Mouse (Mus musculus) heart, postnatal 0 days (tissue): ENCODE results near the gene Col19a1. TPM values are rescaled to one million over a fixed set of nuclear protein-coding genes. Genes with fewer than 3 reads are reported as not detected.

Experiments
- ATAC-seq: fragments of 200-750 bp; cut with Nextera tagmentation; 2 replicates; pipeline ENCODE4 v1.8.0; 2017; ENCODE audit warnings: low read depth, moderate number of reproducible peaks, moderate library complexity; ENCODE audit not compliant: insufficient read depth
- DNase-seq: peaks from one replicate; pipeline ENCODE4 v3.0.0-alpha.2; 2016; ENCODE audit warnings: low spot score
- H3K27ac ChIP-seq: fragments of 300-500 bp; sonication (generic); 2 replicates; pipeline ENCODE4 v1.5.1; 2014; ENCODE audit warnings: low read depth, mild to moderate bottlenecking
- H3K27me3 ChIP-seq: fragments of 300-500 bp; sonication (generic); 2 replicates; pipeline ENCODE4 v1.6.1; 2014; ENCODE audit warnings: low read length, mixed read lengths; ENCODE audit not compliant: control insufficient read depth, insufficient read depth
- H3K36me3 ChIP-seq: fragments of 300-500 bp; sonication (generic); replicated peaks from 2 replicates; pipeline ENCODE4 v1.6.1; 2014; ENCODE audit warnings: low read length, mixed read lengths; ENCODE audit not compliant: control insufficient read depth, insufficient read depth
- H3K4me1 ChIP-seq: fragments of 300-500 bp; sonication (generic); 2 replicates; pipeline ENCODE4 v1.6.1; 2014; ENCODE audit warnings: antibody characterized with exemption; ENCODE audit not compliant: control insufficient read depth, insufficient read depth
- H3K4me2 ChIP-seq: fragments of 300-500 bp; sonication (generic); 2 replicates; pipeline ENCODE4 v1.6.1; 2014; ENCODE audit warnings: low read depth, mild to moderate bottlenecking, low read length, moderate library complexity
- H3K4me3 ChIP-seq: fragments of 300-500 bp; sonication (generic); 2 replicates; pipeline ENCODE4 v1.5.1; 2014; ENCODE audit warnings: low read depth, low read length
- H3K9ac ChIP-seq: fragments of 300-500 bp; sonication (generic); replicated peaks from 2 replicates; pipeline ENCODE4 v1.6.1; 2014; ENCODE audit warnings: low read depth, low read length, mixed read lengths
- H3K9me3 ChIP-seq: fragments of 300-500 bp; sonication (generic); replicated peaks from 2 replicates; pipeline ENCODE4 v1.6.1; 2016; ENCODE audit warnings: low read length; ENCODE audit not compliant: control insufficient read depth
- CTCF ChIP-seq: IDR thresholded peaks from 2 replicates; pipeline ENCODE4 v1.5.1; 2016; ENCODE audit warnings: antibody characterized with exemption, control low read depth, low read depth
- EP300 ChIP-seq: IDR thresholded peaks from 2 replicates; pipeline ENCODE4 v1.6.1; 2016; ENCODE audit warnings: antibody characterized with exemption, low read depth
- WGBS: fragments of 180-500 bp; shearing (Covaris S2); extraction: QIAGEN DNeasy Blood & Tissue Kit; methylation state at CpG from one replicate; pipeline ENCODE4 v1.1.7; 2014; 5-methylcytosine and 5-hydroxymethylcytosine counted together
- polyA plus RNA-seq: library from polyadenylated mRNA; unstranded; fragments of >200 nt; fragmentation: Nextera tagmentation; extraction: Ambion mirVana; gene quantifications from 2 replicates; pipeline ENCODE4 v1.2.1, GENCODE M21; 2015
- total RNA-seq: library from RNA; depleted of rRNA; stranded (reverse); fragments of >200 nt; gene quantifications from 2 replicates; pipeline ENCODE4 v1.2.3, GENCODE M21; 2014; ENCODE audit warnings: low replicate concordance

The Col19a1 gene
- total and polyA plus RNA-seq, 2 experiments from 2014 or later: 0.04 to 0.69 TPM

- WGBS: 72% methylated on average over 2 of the region's 2 CpGs
- H3K27me3 ChIP-seq: no peaks in the 10 kb centered on the region
- no peak overlapping the region for H3K27ac ChIP-seq
- no peaks in the 10 kb centered on the region for H3K36me3 ChIP-seq
- no peaks in the 10 kb centered on the region for H3K4me1 ChIP-seq
- H3K4me2 ChIP-seq: no peak overlapping the region
- H3K9me3 ChIP-seq: no peaks in the 10 kb centered on the region
- no peak for ATAC-seq
- no peak overlapping the region for H3K4me3 ChIP-seq
- no peak for TF ChIP-seq EP300
- no peak for TF ChIP-seq CTCF
- no peak overlapping the region for H3K9ac ChIP-seq
- DNase-seq: no peak
Measured at GRCm38 (mm10) chr1:24458015-24458414, 129.3 kb downstream of the Col19a1 start.

- H3K4me3 ChIP-seq: no peak overlapping the region
- ATAC-seq (no peak), DNase-seq (no peak)
- H3K9ac ChIP-seq: no peak overlapping the region
- H3K4me2 ChIP-seq: no peak overlapping the region
- H3K36me3 ChIP-seq: no peaks in the 10 kb centered on the region
- no peak overlapping the region for H3K27ac ChIP-seq
- H3K9me3 ChIP-seq: no peaks in the 10 kb centered on the region
- TF ChIP-seq CTCF (no peak), EP300 (no peak)
- no peaks in the 10 kb centered on the region for H3K27me3 ChIP-seq
- no peaks in the 10 kb centered on the region for H3K4me1 ChIP-seq
- 63% methylated on average over 10 of the region's 10 CpGs for WGBS
Measured at GRCm38 (mm10) chr1:24452572-24453269, 134.6 kb downstream of the Col19a1 start.

GRCm38 (mm10) chr1:24452159-24452558, 135.1 kb downstream of the Col19a1 start:
- Histone ChIP-seq H3K36me3 (no peaks in the 10 kb centered on the region), H3K9ac (no peak overlapping the region), H3K4me3 (no peak overlapping the region), H3K4me2 (no peak overlapping the region), H3K27me3 (no peaks in the 10 kb centered on the region), H3K27ac (no peak overlapping the region), H3K9me3 (no peaks in the 10 kb centered on the region), H3K4me1 (no peaks in the 10 kb centered on the region)
- no peak for ATAC-seq
- WGBS: 69% methylated on average over 7 of the region's 7 CpGs
- no peak for DNase-seq
- no peak for TF ChIP-seq EP300
- TF ChIP-seq CTCF: no peak

GRCm38 (mm10) chr1:24437425-24437824, 149.8 kb downstream of the Col19a1 start:
- H3K27ac ChIP-seq: no peak overlapping the region
- no peak for DNase-seq
- no peak overlapping the region for H3K4me3 ChIP-seq
- H3K4me2 ChIP-seq: no peak overlapping the region
- no peaks in the 10 kb centered on the region for H3K27me3 ChIP-seq
- no peak for ATAC-seq
- no peaks in the 10 kb centered on the region for H3K9me3 ChIP-seq
- H3K9ac ChIP-seq: no peak overlapping the region
- no peak for TF ChIP-seq CTCF
- no peak for TF ChIP-seq EP300
- H3K4me1 ChIP-seq: no peaks in the 10 kb centered on the region
- H3K36me3 ChIP-seq: no peaks in the 10 kb centered on the region

GRCm38 (mm10) chr1:24428306-24428705, 159.0 kb downstream of the Col19a1 start:
- no peak for ATAC-seq

More at GRCm38 (mm10) chr1:24428306-24428705, 159.0 kb downstream of the Col19a1 start:
- no peak overlapping the region for H3K4me3 ChIP-seq
- no peaks in the 10 kb centered on the region for H3K27me3 ChIP-seq
- no peaks in the 10 kb centered on the region for H3K36me3 ChIP-seq
- 0 out of 2 replicates have a peak, but pooled peaks cover 3% of the 10 kb centered on the region for H3K9me3 ChIP-seq
- no peak for DNase-seq
- TF ChIP-seq EP300 (no peak), CTCF (no peak)
- H3K27ac ChIP-seq: no peak overlapping the region
- H3K9ac ChIP-seq: no peak overlapping the region
- no peak overlapping the region for H3K4me2 ChIP-seq
- 83% methylated on average over 5 of the region's 5 CpGs for WGBS
- no peaks in the 10 kb centered on the region for H3K4me1 ChIP-seq
